Mouse (Mus musculus) limb, embryonic 12.5 days (tissue): Measurements from ENCODE around the gene Pla2g7. TPM values are rescaled to one million over a fixed set of nuclear protein-coding genes. Genes with fewer than 3 reads are reported as not detected.

ENCODE experiments used
- ATAC-seq: fragments of 200-750 bp; cut with Nextera tagmentation; 2 replicates; pipeline ENCODE4 v1.8.0; 2017; ENCODE audit warnings: low read depth, moderate TSS enrichment; ENCODE audit not compliant: insufficient number of reproducible peaks, insufficient read depth, low FRiP score, low TSS enrichment
- H3K27ac ChIP-seq: fragments of 300-500 bp; sonication (generic); 2 replicates; pipeline ENCODE4 v1.5.1; 2016; ENCODE audit warnings: mild to moderate bottlenecking, moderate library complexity
- H3K27me3 ChIP-seq: fragments of 300-500 bp; sonication (generic); 2 replicates; pipeline ENCODE4 v1.6.1; 2016; ENCODE audit warnings: mild to moderate bottlenecking, moderate library complexity
- H3K36me3 ChIP-seq: fragments of 300-500 bp; sonication (generic); 2 replicates; pipeline ENCODE4 v1.6.1; 2016; ENCODE audit warnings: mild to moderate bottlenecking, moderate library complexity
- H3K4me1 ChIP-seq: fragments of 300-500 bp; sonication (generic); replicated peaks from 2 replicates; pipeline ENCODE4 v1.6.1; 2016
- H3K4me2 ChIP-seq: fragments of 300-500 bp; sonication (generic); 2 replicates; pipeline ENCODE4 v1.6.1; 2016; ENCODE audit warnings: mild to moderate bottlenecking, moderate library complexity
- H3K4me3 ChIP-seq: fragments of 300-500 bp; sonication (generic); replicated peaks from 2 replicates; pipeline ENCODE4 v1.5.1; 2016; ENCODE audit warnings: mild to moderate bottlenecking
- H3K9ac ChIP-seq: fragments of 300-500 bp; sonication (generic); replicated peaks from 2 replicates; pipeline ENCODE4 v1.6.1; 2016; ENCODE audit warnings: mild to moderate bottlenecking, moderate library complexity
- H3K9me3 ChIP-seq: fragments of 300-500 bp; sonication (generic); 2 replicates; pipeline ENCODE4 v1.6.1; 2016; ENCODE audit warnings: mild to moderate bottlenecking, moderate library complexity
- WGBS: fragments of 180-500 bp; shearing (Covaris S2); methylation state at CpG from one replicate; pipeline ENCODE4 v1.1.7; 2016; 5-methylcytosine and 5-hydroxymethylcytosine counted together
- polyA plus RNA-seq: library from polyadenylated mRNA; unstranded; fragments of >200 nt; fragmentation: Nextera tagmentation; extraction: Ambion mirVana; gene quantifications from 2 replicates; pipeline ENCODE4 v1.2.1, GENCODE M21; 2016

The Pla2g7 gene
- polyA plus RNA-seq, 1 experiment from 2014 or later: 7.6 TPM

DNA sequence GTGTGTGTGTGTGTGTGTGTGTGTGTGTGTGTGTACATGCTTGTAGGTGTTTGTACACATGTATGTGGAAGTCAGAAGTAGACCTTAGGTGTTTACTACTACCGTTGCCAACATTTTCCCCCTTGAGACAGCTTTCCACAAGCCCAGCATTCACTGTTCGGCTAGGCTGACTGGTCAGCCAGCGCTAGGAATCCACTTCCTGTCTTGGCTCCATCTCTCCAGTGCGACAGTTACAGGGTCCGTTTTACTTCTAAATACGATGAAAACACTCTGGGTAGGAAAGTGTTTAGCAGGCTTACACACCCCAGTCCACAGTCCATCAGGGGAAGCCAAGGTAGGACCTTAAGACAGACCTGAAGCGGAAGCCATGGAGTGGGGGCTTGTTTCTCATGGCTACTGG is 16.9 kb downstream of the Pla2g7 start:
- no peak overlapping the region for H3K4me3 ChIP-seq
- 82% methylated on average over 7 of the region's 7 CpGs for WGBS
- H3K4me2 ChIP-seq: no peak overlapping the region
- no peak overlapping the region for H3K9ac ChIP-seq
- no peaks in the 10 kb centered on the region for H3K9me3 ChIP-seq
- no peak for ATAC-seq
- H3K4me1 ChIP-seq: peaks cover 18% of the 10 kb centered on the region
- H3K27me3 ChIP-seq: no peaks in the 10 kb centered on the region
- no peak overlapping the region for H3K27ac ChIP-seq
- no peaks in the 10 kb centered on the region for H3K36me3 ChIP-seq

DNA sequence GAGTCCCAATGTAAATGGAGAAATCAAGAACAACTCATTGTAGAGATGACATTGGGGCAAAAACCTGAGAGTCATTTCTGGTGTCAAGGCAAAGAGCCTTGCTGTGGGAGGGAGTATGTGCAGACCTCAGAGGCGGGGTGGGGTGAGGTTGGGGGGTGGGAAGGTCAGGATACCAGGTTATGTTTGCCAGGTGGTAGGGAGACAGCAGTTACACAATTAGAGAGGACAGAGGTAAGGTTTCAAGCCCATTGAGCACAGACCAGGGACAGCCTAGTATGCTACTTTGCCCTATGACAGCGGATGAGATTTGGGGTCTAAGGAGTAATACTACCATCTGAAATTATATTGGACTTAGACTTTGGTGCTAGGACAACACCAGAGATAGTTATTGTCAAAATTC is 19.4 kb downstream of the Pla2g7 start:
- 86% methylated on average over 2 of the region's 2 CpGs for WGBS
- Histone ChIP-seq H3K27me3 (no peaks in the 10 kb centered on the region), H3K4me1 (peaks cover 7% of the 10 kb centered on the region; the same call in 1 of the 2 replicates), H3K36me3 (no peaks in the 10 kb centered on the region), H3K27ac (no peak overlapping the region), H3K4me2 (no peak overlapping the region), H3K9ac (no peak overlapping the region), H3K4me3 (no peak overlapping the region), H3K9me3 (no peaks in the 10 kb centered on the region)
- ATAC-seq: no peak

DNA sequence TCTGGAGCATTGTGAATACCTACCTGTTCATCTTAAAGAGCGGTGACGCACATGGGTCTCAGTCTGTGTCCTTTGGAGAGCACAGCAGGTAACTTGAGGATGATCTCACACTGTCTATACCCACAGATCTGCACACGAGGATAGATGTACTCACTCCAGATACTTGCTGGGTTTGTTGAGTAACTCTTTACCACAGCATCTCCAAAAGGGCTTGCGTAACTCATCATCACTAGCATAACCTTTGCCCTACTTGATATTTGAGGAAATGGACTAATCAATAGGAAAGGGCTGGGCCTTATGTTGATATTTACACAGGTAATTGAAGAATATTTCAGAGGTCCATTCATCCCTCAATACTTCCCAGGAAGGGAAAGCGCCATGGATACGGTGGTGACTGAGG is 21.9 kb downstream of the Pla2g7 start:
- no peak for ATAC-seq
- Histone ChIP-seq H3K4me2 (no peak overlapping the region), H3K36me3 (no peaks in the 10 kb centered on the region), H3K4me3 (no peak overlapping the region), H3K9ac (no peak overlapping the region), H3K9me3 (no peaks in the 10 kb centered on the region), H3K27ac (no peak overlapping the region), H3K27me3 (no peaks in the 10 kb centered on the region), H3K4me1 (no peaks in the 10 kb centered on the region)
- WGBS: 94% methylated on average over 6 of the region's 6 CpGs

DNA sequence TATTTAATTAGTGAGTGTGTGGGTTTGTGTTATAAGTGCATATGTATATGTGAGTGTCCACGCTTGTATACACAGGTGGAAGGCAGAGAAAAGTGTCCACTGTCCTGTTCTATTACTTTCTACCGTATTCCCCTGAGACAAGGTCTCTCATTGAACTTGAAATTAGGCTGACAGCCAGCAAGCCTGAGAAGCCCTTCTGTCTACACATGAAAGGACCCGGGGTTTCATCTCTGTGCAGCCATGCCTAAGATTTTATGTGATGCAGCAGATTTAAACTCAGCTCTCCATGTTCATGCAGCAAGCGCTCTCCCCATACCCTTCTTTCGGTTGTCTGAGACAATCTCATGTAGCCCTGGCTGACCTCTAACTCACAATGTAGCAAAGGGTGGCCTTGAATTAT is 22.6 kb downstream of the Pla2g7 start:
- no peaks in the 10 kb centered on the region for H3K4me1 ChIP-seq
- H3K27me3 ChIP-seq: no peaks in the 10 kb centered on the region
- no peak overlapping the region for H3K9ac ChIP-seq
- no peak overlapping the region for H3K27ac ChIP-seq
- H3K9me3 ChIP-seq: no peaks in the 10 kb centered on the region
- ATAC-seq: no peak
- 91% methylated on average over 5 of the region's 5 CpGs for WGBS
- no peak overlapping the region for H3K4me3 ChIP-seq
- no peaks in the 10 kb centered on the region for H3K36me3 ChIP-seq
- H3K4me2 ChIP-seq: no peak overlapping the region

DNA sequence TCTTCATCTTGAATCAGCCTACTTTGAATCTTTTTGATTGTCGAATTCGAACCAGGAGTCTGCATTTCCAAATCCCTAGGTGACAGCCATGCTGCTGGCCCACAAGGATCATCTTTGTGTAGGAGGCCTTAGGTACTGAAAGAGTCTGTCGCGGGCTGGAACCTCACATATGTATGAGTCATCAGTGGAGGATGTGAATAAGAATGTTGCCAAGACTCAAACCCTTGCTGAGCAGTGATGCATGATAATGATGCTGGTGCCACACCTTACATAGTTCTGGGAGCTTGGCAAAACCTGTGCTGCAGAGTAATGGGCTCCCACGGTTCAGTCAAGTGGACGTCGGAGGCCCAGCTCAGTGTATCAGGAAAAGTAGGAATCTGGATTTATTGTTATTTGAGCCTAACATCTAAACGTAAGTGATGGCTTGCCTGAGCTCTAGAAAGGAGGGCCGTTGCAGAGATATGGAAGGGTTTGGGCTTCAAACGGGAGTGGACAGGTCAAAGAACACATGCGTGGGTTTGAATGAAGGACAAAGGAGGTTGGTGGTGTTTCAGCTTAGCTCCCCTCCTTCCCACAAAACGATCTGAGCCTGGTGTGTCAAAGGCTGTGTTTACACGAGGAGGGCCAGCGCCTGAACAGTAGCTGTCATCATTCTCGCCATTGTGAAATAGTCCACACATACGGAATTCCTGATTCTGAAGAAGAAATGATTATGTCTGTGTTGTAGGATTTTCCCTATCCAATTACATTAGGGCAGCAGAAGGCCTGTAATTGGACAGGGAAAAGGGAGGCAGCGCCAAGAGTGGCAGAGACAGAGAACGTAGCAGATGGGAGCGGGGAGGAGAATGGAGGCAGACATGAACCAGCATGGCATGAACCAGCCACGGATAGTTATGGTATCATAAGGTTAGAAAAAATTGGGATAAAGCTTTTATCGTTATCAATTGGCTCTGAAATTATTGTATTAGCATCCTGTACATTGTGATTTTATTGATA is 24.7 kb downstream of the Pla2g7 start:
- Histone ChIP-seq H3K4me3 (no peak overlapping the region), H3K4me2 (no peak overlapping the region), H3K36me3 (no peaks in the 10 kb centered on the region), H3K27ac (no peak overlapping the region), H3K27me3 (no peaks in the 10 kb centered on the region), H3K9me3 (peaks cover 5% of the 10 kb centered on the region; the same call in 1 of the 2 replicates), H3K4me1 (no peaks in the 10 kb centered on the region), H3K9ac (no peak overlapping the region)
- ATAC-seq: no peak
- WGBS: 88% methylated on average over 21 of the region's 21 CpGs

DNA sequence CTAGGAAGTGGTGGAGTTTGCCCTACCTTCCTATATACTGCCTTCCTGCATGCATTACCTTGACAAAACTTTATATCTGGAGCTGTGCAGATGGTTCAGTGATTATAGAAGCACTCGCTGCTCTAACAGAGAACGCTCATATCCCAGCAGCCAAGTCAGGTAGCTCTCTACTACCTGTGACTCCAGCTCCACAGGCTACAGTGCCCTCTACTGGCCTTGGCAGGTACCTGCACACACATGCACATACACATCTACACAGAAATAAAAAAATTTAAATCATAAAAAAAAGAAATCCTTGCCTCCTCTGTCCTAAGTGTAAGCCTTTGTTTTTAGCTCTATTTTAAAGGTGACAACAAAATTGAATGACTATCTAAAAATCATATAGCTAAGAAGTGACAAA is 29.8 kb downstream of the Pla2g7 start:
- Histone ChIP-seq H3K36me3 (no peaks in the 10 kb centered on the region), H3K9ac (no peak overlapping the region), H3K27ac (no peak overlapping the region), H3K4me1 (no peaks in the 10 kb centered on the region), H3K27me3 (no peaks in the 10 kb centered on the region), H3K4me3 (no peak overlapping the region), H3K4me2 (no peak overlapping the region), H3K9me3 (peaks cover 7% of the 10 kb centered on the region; the same call in 1 of the 2 replicates)
- no peak for ATAC-seq
- 100% methylated on average over 2 of the region's 2 CpGs for WGBS

DNA sequence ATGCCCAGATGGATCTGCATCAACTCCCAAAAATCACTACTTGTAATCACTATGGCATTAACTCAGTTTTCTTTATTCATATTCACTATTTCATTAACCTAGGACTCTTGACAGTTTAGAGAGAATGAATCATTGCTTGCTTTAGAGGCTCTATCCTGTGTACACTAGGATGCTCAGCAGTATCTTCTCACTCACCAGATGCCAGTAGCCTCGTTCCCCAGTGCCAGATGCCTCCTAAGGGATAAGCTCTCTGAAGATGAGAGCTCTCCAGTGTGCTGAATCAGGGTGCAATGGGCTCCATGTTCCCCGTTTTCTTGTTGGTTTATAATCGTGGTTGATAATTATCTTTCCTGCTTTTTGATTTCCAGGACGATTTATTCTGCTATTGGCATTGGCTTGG is 30.8 kb downstream of the Pla2g7 start:
- no peak overlapping the region for H3K4me3 ChIP-seq
- H3K36me3 ChIP-seq: no peaks in the 10 kb centered on the region
- H3K27me3 ChIP-seq: no peaks in the 10 kb centered on the region
- H3K4me1 ChIP-seq: no peaks in the 10 kb centered on the region
- no peak overlapping the region for H3K4me2 ChIP-seq
- peaks cover 7% of the 10 kb centered on the region; the same call in 1 of the 2 replicates for H3K9me3 ChIP-seq
- H3K9ac ChIP-seq: no peak overlapping the region
- H3K27ac ChIP-seq: no peak overlapping the region
- no peak for ATAC-seq
- 59% methylated on average over 4 of the region's 4 CpGs for WGBS

DNA sequence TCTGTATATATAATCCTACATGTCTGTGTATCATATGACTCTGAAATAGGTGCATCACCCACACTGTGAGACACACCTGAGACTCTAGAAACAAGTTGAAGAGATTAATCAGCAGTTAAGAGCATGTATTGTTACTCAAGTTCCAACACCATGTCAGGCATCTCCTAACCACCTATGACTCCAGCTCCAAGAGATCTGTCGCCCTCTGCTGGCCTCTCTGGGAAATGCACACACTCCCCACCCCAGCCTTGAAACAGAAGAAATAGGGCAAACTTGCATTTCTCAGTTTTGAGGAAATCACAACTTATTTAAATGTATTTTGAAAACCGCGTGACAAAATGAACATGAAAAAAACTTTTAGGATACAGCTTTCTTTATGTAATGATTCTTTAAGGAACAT is 38.8 kb downstream of the Pla2g7 start:
- Histone ChIP-seq H3K4me2 (no peak overlapping the region), H3K9ac (no peak overlapping the region), H3K4me3 (no peak overlapping the region), H3K9me3 (no peaks in the 10 kb centered on the region), H3K27ac (no peak overlapping the region), H3K36me3 (no peaks in the 10 kb centered on the region), H3K4me1 (no peaks in the 10 kb centered on the region), H3K27me3 (no peaks in the 10 kb centered on the region)
- 11% methylated on average over 3 of the region's 3 CpGs for WGBS
- ATAC-seq: no peak

DNA sequence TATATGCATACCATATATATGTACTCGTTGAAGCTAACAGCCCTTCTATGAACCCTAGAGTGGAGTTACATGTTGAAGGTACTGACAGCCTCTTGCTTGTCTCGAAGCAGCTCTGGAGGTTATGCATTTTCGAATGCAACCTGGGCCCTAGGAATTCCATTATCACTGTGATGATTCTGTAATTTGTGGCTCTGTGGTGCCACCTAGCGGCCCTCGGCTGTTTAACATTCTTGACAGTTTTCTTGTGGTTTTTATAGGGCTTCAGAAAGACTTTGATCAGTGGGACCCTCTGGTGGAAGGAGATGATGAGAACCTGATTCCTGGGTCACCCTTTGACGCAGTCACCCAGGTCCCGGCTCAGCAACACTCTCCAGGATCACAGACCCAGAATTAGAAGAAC is 43.7 kb downstream of the Pla2g7 start:
- Histone ChIP-seq H3K27me3 (no peaks in the 10 kb centered on the region), H3K4me3 (no peak overlapping the region), H3K9ac (no peak overlapping the region), H3K9me3 (no peaks in the 10 kb centered on the region), H3K27ac (no peak overlapping the region), H3K36me3 (no peaks in the 10 kb centered on the region), H3K4me1 (peaks cover 5% of the 10 kb centered on the region; the same call in 1 of the 2 replicates), H3K4me2 (no peak overlapping the region)
- 20% methylated on average over 7 of the region's 7 CpGs for WGBS
- ATAC-seq: no peak

DNA sequence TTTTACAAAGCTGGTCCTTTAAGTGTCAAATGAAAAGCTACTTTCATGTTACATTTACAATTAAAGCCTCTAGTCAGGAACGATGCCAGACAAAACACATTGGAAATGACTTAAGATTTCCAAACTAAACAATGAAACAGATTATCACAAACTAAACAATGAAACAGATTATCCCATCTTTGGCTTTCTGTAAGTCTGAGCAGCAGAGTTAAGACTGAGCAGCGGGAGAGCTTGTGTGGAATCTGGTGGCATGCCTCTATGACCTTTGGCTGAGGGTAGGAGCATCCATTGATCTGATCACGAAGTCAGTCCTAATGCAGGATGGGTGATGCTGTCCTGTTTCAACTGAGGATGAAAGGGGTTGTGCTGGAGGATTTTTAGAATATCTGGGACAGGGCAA is 44.3 kb downstream of the Pla2g7 start:
- Histone ChIP-seq H3K4me1 (peaks cover 5% of the 10 kb centered on the region; the same call in 1 of the 2 replicates), H3K36me3 (no peaks in the 10 kb centered on the region), H3K4me2 (no peak overlapping the region), H3K27me3 (no peaks in the 10 kb centered on the region), H3K9ac (no peak overlapping the region), H3K27ac (no peak overlapping the region), H3K4me3 (no peak overlapping the region), H3K9me3 (no peaks in the 10 kb centered on the region)
- WGBS: 75% methylated on average over 3 of the region's 3 CpGs
- ATAC-seq: no peak

DNA sequence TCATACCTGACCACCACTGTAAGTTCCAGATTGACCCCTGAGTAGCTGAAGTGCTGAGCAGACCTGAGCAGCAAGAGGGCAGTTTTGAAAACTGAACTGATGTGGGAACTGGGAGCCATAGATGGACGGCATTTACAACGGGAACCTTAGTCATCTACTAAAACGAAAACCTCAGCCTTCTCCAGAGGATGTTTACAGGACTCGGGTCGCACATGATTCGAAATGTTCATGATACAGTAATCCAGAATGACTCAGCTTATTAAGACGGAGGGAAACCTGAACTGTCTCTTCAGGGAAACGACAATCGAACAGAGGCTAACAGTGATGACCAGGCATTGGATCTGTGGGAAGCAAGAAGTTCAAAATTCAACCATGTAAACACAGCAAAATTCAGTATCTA is 51.3 kb downstream of the Pla2g7 start:
- ATAC-seq: no peak
- Histone ChIP-seq H3K9me3 (no peaks in the 10 kb centered on the region), H3K9ac (no peak overlapping the region), H3K4me3 (no peak overlapping the region), H3K4me1 (peaks cover 5% of the 10 kb centered on the region; the same call in 1 of the 2 replicates), H3K27ac (no peak overlapping the region), H3K27me3 (no peaks in the 10 kb centered on the region; the same call in 1 of the 2 replicates), H3K4me2 (no peak overlapping the region), H3K36me3 (no peaks in the 10 kb centered on the region)
- WGBS: 88% methylated on average over 9 of the region's 9 CpGs
